Mouse (Mus musculus) right cerebral cortex, postnatal 4 days (tissue): ENCODE measurements around the gene Pdpn.
A peak's percentile ranks its signal among the peaks of the same experiment; 100 is the strongest.

Source experiments
- DNase-seq: peaks from one replicate; pipeline ENCODE4 v3.0.0-alpha.2; 2022

Pdpn gene

GRCm38 (mm10) chr4:143297016-143297556 is 2.3 kb downstream of the Pdpn start:
- DNase-seq, result no peak

GRCm38 (mm10) chr4:143296153-143296552 is 3.2 kb downstream of the Pdpn start:
- no peak for DNase-seq

GRCm38 (mm10) chr4:143294324-143294723 is 5.0 kb downstream of the Pdpn start:
- DNase-seq, result no peak

GRCm38 (mm10) chr4:143288880-143289279 is 10.5 kb downstream of the Pdpn start:
- DNase-seq, result no peak

- no peak for DNase-seq
Observed at GRCm38 (mm10) chr4:143288473-143288872, 10.9 kb downstream of the Pdpn start.

- DNase-seq, result no peak
Observed at GRCm38 (mm10) chr4:143287065-143287464, 12.3 kb downstream of the Pdpn start.

- DNase-seq, result peak; percentile 71
Observed at GRCm38 (mm10) chr4:143280166-143280565, 19.2 kb downstream of the Pdpn start.

- DNase-seq, result no peak
Observed at GRCm38 (mm10) chr4:143279661-143280060, 19.7 kb downstream of the Pdpn start.

GRCm38 (mm10) chr4:143279016-143279415 is 20.3 kb downstream of the Pdpn start:
- DNase-seq, result no peak

GRCm38 (mm10) chr4:143278429-143278871 is 20.9 kb downstream of the Pdpn start:
- DNase-seq, result peak; percentile 30

GRCm38 (mm10) chr4:143277319-143277718 is 22.0 kb downstream of the Pdpn start:
- no peak for DNase-seq

GRCm38 (mm10) chr4:143271571-143271970 is 27.8 kb downstream of the Pdpn start:
- DNase-seq, result no peak

GRCm38 (mm10) chr4:143270903-143271302 is 28.5 kb downstream of the Pdpn start:
- DNase-seq, result no peak

- DNase-seq, result no peak
Observed at GRCm38 (mm10) chr4:143262696-143263095, 36.7 kb downstream of the Pdpn start.

GRCm38 (mm10) chr4:143259718-143260349 is 39.5 kb downstream of the Pdpn start:
- no peak for DNase-seq

- peak; percentile 90 for DNase-seq
Observed at GRCm38 (mm10) chr4:143258517-143258916, 40.8 kb downstream of the Pdpn start.

- no peak for DNase-seq
Observed at GRCm38 (mm10) chr4:143257971-143258370, 41.4 kb downstream of the Pdpn start.

GRCm38 (mm10) chr4:143255541-143255940 is 43.8 kb downstream of the Pdpn start:
- DNase-seq, result no peak

GRCm38 (mm10) chr4:143253356-143253755 is 46.0 kb downstream of the Pdpn start:
- no peak for DNase-seq

GRCm38 (mm10) chr4:143248050-143248449 is 51.3 kb downstream of the Pdpn start:
- DNase-seq, result no peak

GRCm38 (mm10) chr4:143241294-143241693 is 58.1 kb downstream of the Pdpn start:
- no peak for DNase-seq

GRCm38 (mm10) chr4:143239615-143240201 is 59.7 kb downstream of the Pdpn start:
- DNase-seq, result no peak

- DNase-seq, result no peak
Observed at GRCm38 (mm10) chr4:143239117-143239516, 60.2 kb downstream of the Pdpn start.

GRCm38 (mm10) chr4:143238241-143239031 is 60.9 kb downstream of the Pdpn start:
- DNase-seq, result peak; percentile 74
